Mouse (Mus musculus): ENCODE measurements around the gene Fermt2.

DNA sequence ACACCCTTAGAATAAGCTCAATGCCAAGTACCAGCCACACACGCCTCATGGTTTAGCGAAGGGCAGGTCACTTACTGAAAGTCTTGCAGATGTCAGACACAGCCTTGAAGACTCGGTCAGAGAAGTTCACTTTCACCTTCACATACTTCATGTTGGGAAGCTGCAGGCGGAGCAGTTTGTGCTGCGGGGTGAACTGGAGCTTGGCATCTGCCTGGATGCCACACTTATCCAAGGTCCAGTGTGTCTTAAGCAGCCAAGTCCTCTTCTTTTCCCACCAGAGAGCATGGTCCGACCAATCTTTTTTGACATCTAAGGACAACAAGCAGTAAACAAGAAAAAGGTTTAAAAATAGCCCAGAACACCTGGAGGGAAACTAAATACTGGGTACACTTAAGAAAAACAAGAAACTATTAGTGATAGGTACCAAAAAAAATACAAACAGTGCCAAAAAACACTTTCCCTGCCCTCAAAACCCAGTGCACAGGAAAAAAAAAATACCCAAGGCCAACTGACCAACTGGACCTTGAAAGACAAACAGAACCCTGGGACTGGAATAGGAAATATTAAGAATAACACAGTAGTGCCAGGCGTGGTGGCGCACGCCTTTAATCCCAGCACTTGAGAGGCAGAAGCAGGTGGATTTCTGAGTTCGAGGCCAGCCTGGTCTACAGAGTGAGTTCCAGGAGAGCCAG, 25.4 kb downstream of the Fermt2 start:
- TF ChIP-seq CTCF (IDR thresholded peaks at IDR 0.05; ENCODE audit: insufficient read depth, low read length) = no peak
- TF ChIP-seq POLR2A (IDR thresholded peaks at IDR 0.05; ENCODE audit: borderline replicate concordance, extremely low read depth, low read depth, low read length) = no peak

Measured in lung, adult 2 months (tissue).